Mouse (Mus musculus): ENCODE data around the gene Slpi.
A peak's percentile ranks its signal among the peaks of the same experiment; 100 is the strongest.
"Not testable (repeated sequence)": the region's sequence is repeated elsewhere in the genome, so short reads cannot be mapped to it uniquely, and the experiment has no call there.

Slpi gene

GRCm38 (mm10) chr2:164377478-164378426 lies 11.1 kb downstream of the Slpi start:
- DNase-seq (ENCODE audit: low read depth in 1 of 2, low spot score in 2 of 2), result no peak

- DNase-seq (ENCODE audit: low read depth in 1 of 2, low spot score in 2 of 2), result no peak
These were observed 15.7 kb downstream of the Slpi start for GRCm38 (mm10) chr2:164373187-164373586.

- peak in 1 of 2 experiments; percentile 29 for DNase-seq (ENCODE audit: low read depth in 1 of 2, low spot score in 2 of 2)
These were observed 16.4 kb downstream of the Slpi start for GRCm38 (mm10) chr2:164372408-164373053.

GRCm38 (mm10) chr2:164371371-164371770 lies 17.5 kb downstream of the Slpi start:
- DNase-seq (ENCODE audit: low read depth in 1 of 2, low spot score in 2 of 2), result no peak

- no peak for DNase-seq (ENCODE audit: low read depth in 1 of 2, low spot score in 2 of 2)
These were observed 20.2 kb downstream of the Slpi start for GRCm38 (mm10) chr2:164368620-164369105.

GRCm38 (mm10) chr2:164366947-164367346 lies 21.9 kb downstream of the Slpi start:
- no peak for DNase-seq (ENCODE audit: low read depth in 1 of 2, low spot score in 2 of 2)

GRCm38 (mm10) chr2:164360974-164361657 lies 27.8 kb downstream of the Slpi start:
- DNase-seq (ENCODE audit: low read depth in 1 of 2, low spot score in 2 of 2), result no peak

- DNase-seq (ENCODE audit: low read depth in 1 of 2, low spot score in 2 of 2), result no peak
These were observed 29.2 kb downstream of the Slpi start for GRCm38 (mm10) chr2:164359668-164360067.

- no peak for DNase-seq (ENCODE audit: low read depth in 1 of 2, low spot score in 2 of 2)
These were observed 29.9 kb downstream of the Slpi start for GRCm38 (mm10) chr2:164359031-164359430.

- no peak for DNase-seq (ENCODE audit: low read depth in 1 of 2, low spot score in 2 of 2)
These were observed 30.5 kb downstream of the Slpi start for GRCm38 (mm10) chr2:164358373-164358772.

GRCm38 (mm10) chr2:164356177-164356967 lies 32.5 kb downstream of the Slpi start:
- no peak for DNase-seq (ENCODE audit: low read depth in 1 of 2, low spot score in 2 of 2)

- DNase-seq (ENCODE audit: low read depth in 1 of 2, low spot score in 2 of 2), result no peak
These were observed 35.5 kb downstream of the Slpi start for GRCm38 (mm10) chr2:164353356-164353755.

GRCm38 (mm10) chr2:164352697-164353096 lies 36.2 kb downstream of the Slpi start:
- DNase-seq (ENCODE audit: low read depth in 1 of 2, low spot score in 2 of 2), result no peak

- no peak for DNase-seq (ENCODE audit: low read depth in 1 of 2, low spot score in 2 of 2)
These were observed 39.9 kb downstream of the Slpi start for GRCm38 (mm10) chr2:164348980-164349379.

GRCm38 (mm10) chr2:164347697-164348096 lies 41.2 kb downstream of the Slpi start:
- DNase-seq (ENCODE audit: low read depth in 1 of 2, low spot score in 2 of 2), result not testable (repeated sequence)

- not testable (repeated sequence) for DNase-seq (ENCODE audit: low read depth in 1 of 2, low spot score in 2 of 2)
These were observed 45.2 kb downstream of the Slpi start for GRCm38 (mm10) chr2:164343732-164344131.

- not testable (repeated sequence) for DNase-seq (ENCODE audit: low read depth in 1 of 2, low spot score in 2 of 2)
These were observed 56.5 kb downstream of the Slpi start, which contains the start of gene Svs5 for GRCm38 (mm10) chr2:164332440-164332839. Svs5 (plus strand) TSS chr2:164332740.

GRCm38 (mm10) chr2:164320983-164321382 lies 67.9 kb downstream of the Slpi start:
- no peak for DNase-seq (ENCODE audit: low read depth in 1 of 2, low spot score in 2 of 2)

- DNase-seq (ENCODE audit: low read depth in 1 of 2, low spot score in 2 of 2), result not testable (repeated sequence)
These were observed 72.4 kb downstream of the Slpi start, which contains the start of gene Svs6 for GRCm38 (mm10) chr2:164316451-164316850. Svs6 (plus strand) TSS chr2:164316751.

- DNase-seq (ENCODE audit: low read depth in 1 of 2, low spot score in 2 of 2), result not testable (repeated sequence)
These were observed 73.4 kb downstream of the Slpi start for GRCm38 (mm10) chr2:164315460-164315859.

Data from monocyte, adult 2 months (primary cell).